Mouse (Mus musculus): ENCODE measurements around the gene Thop1. TPM values are rescaled to one million over a fixed set of nuclear protein-coding genes. Genes with fewer than 3 reads are reported as not detected.

Gene Thop1
- total and polyA plus RNA-seq, 2 experiments from 2014 or later: 36.9 to 79.1 TPM

- ATAC-seq: peak; percentile 25; the same call in 1 of the 2 replicates
- Histone ChIP-seq H3K27me3 (ENCODE audit: insufficient read depth, low read length) (no peaks in the 10 kb centered on the region), H3K36me3 (ENCODE audit: insufficient read depth, low read length) (peaks cover 4% of the 10 kb centered on the region; the same call in 1 of the 2 replicates), H3K4me3 (ENCODE audit: low read length) (peak within 1 kb of the TSS; percentile 50), H3K4me2 (ENCODE audit: low read depth, low read length) (peak within 1 kb of the TSS; percentile 71), H3K9ac (replicated peaks; ENCODE audit: low read length) (peak within 1 kb of the TSS; percentile 71), H3K4me1 (ENCODE audit: insufficient read depth, low read length) (peaks cover 8% of the 10 kb centered on the region; the same call in 1 of the 2 replicates), H3K9me3 (ENCODE audit: low read length) (no peaks in the 10 kb centered on the region), H3K27ac (peak within 1 kb of the TSS; percentile 70)
- peak; percentile 7 for DNase-seq (ENCODE audit: low spot score)
- 42% methylated on average over 12 of the region's 12 CpGs for WGBS
- TF ChIP-seq CTCF (IDR thresholded peaks at IDR 0.05; ENCODE audit: low read depth): no peak
Measured at GRCm38 (mm10) chr10:81025639-81026275, 44.1 kb upstream of the Thop1 start, which contains the start of gene Diras1. Diras1 (minus strand) TSS chr10:81025662.

GRCm38 (mm10) chr10:81026857-81027256 lies 43.0 kb upstream of the Thop1 start:
- Histone ChIP-seq H3K9me3 (ENCODE audit: low read length) (no peaks in the 10 kb centered on the region), H3K9ac (replicated peaks; ENCODE audit: low read length) (no peak overlapping the region), H3K27me3 (ENCODE audit: insufficient read depth, low read length) (no peaks in the 10 kb centered on the region), H3K4me2 (ENCODE audit: low read depth, low read length) (no peak overlapping the region), H3K27ac (no peak overlapping the region), H3K4me1 (ENCODE audit: insufficient read depth, low read length) (peaks cover 8% of the 10 kb centered on the region; the same call in 1 of the 2 replicates), H3K36me3 (ENCODE audit: insufficient read depth, low read length) (peaks cover 10% of the 10 kb centered on the region; the same call in 1 of the 2 replicates), H3K4me3 (ENCODE audit: low read length) (no peak overlapping the region)
- TF ChIP-seq CTCF (IDR thresholded peaks at IDR 0.05; ENCODE audit: low read depth): no peak
- WGBS: 87% methylated on average over 5 of the region's 5 CpGs
- no peak for ATAC-seq
- no peak for DNase-seq (ENCODE audit: low spot score)

- no peak overlapping the region for H3K27ac ChIP-seq
- H3K4me2 ChIP-seq (ENCODE audit: low read depth, low read length): no peak overlapping the region
- H3K27me3 ChIP-seq (ENCODE audit: insufficient read depth, low read length): no peaks in the 10 kb centered on the region
- ATAC-seq: no peak
- WGBS: 74% methylated on average over 4 of the region's 4 CpGs
- H3K4me1 ChIP-seq (ENCODE audit: insufficient read depth, low read length): peaks cover 8% of the 10 kb centered on the region; the same call in 1 of the 2 replicates
- peaks cover 10% of the 10 kb centered on the region; the same call in 1 of the 2 replicates for H3K36me3 ChIP-seq (ENCODE audit: insufficient read depth, low read length)
- no peaks in the 10 kb centered on the region for H3K9me3 ChIP-seq (ENCODE audit: low read length)
- no peak overlapping the region for H3K9ac ChIP-seq (replicated peaks; ENCODE audit: low read length)
- DNase-seq (ENCODE audit: low spot score): no peak
- no peak overlapping the region for H3K4me3 ChIP-seq (ENCODE audit: low read length)
- TF ChIP-seq CTCF (IDR thresholded peaks at IDR 0.05; ENCODE audit: low read depth): no peak
Measured at GRCm38 (mm10) chr10:81027331-81027730, 42.5 kb upstream of the Thop1 start.

- Histone ChIP-seq H3K4me2 (ENCODE audit: low read depth, low read length) (no peak overlapping the region), H3K4me3 (ENCODE audit: low read length) (no peak overlapping the region), H3K36me3 (ENCODE audit: insufficient read depth, low read length) (peaks cover 10% of the 10 kb centered on the region), H3K4me1 (ENCODE audit: insufficient read depth, low read length) (peaks cover 8% of the 10 kb centered on the region; the same call in 1 of the 2 replicates), H3K9me3 (ENCODE audit: low read length) (no peaks in the 10 kb centered on the region), H3K27ac (no peak overlapping the region), H3K27me3 (ENCODE audit: insufficient read depth, low read length) (no peaks in the 10 kb centered on the region), H3K9ac (replicated peaks; ENCODE audit: low read length) (no peak overlapping the region)
- no peak for TF ChIP-seq CTCF (IDR thresholded peaks at IDR 0.05; ENCODE audit: low read depth)
- no peak for ATAC-seq
- DNase-seq (ENCODE audit: low spot score): no peak
Measured at GRCm38 (mm10) chr10:81028219-81028618, 41.6 kb upstream of the Thop1 start.

GRCm38 (mm10) chr10:81029031-81029430 lies 40.8 kb upstream of the Thop1 start:
- H3K4me1 ChIP-seq (ENCODE audit: insufficient read depth, low read length): peaks cover 8% of the 10 kb centered on the region; the same call in 1 of the 2 replicates
- 43% methylated on average over 10 of the region's 10 CpGs for WGBS
- no peak overlapping the region for H3K9ac ChIP-seq (replicated peaks; ENCODE audit: low read length)
- no peak overlapping the region for H3K4me2 ChIP-seq (ENCODE audit: low read depth, low read length)
- no peak for ATAC-seq
- no peaks in the 10 kb centered on the region for H3K27me3 ChIP-seq (ENCODE audit: insufficient read depth, low read length)
- TF ChIP-seq CTCF (IDR thresholded peaks at IDR 0.05; ENCODE audit: low read depth): no peak
- no peak overlapping the region for H3K27ac ChIP-seq
- H3K36me3 ChIP-seq (ENCODE audit: insufficient read depth, low read length): peaks cover 10% of the 10 kb centered on the region
- no peak for DNase-seq (ENCODE audit: low spot score)
- no peaks in the 10 kb centered on the region for H3K9me3 ChIP-seq (ENCODE audit: low read length)
- no peak overlapping the region for H3K4me3 ChIP-seq (ENCODE audit: low read length)

GRCm38 (mm10) chr10:81033586-81033985 lies 36.2 kb upstream of the Thop1 start:
- TF ChIP-seq CTCF (IDR thresholded peaks at IDR 0.05; ENCODE audit: low read depth): no peak
- Histone ChIP-seq H3K9me3 (ENCODE audit: low read length) (no peaks in the 10 kb centered on the region), H3K4me3 (ENCODE audit: low read length) (no peak overlapping the region), H3K4me2 (ENCODE audit: low read depth, low read length) (no peak overlapping the region), H3K27ac (no peak overlapping the region), H3K27me3 (ENCODE audit: insufficient read depth, low read length) (no peaks in the 10 kb centered on the region), H3K36me3 (ENCODE audit: insufficient read depth, low read length) (peaks cover 10% of the 10 kb centered on the region), H3K9ac (replicated peaks; ENCODE audit: low read length) (no peak overlapping the region), H3K4me1 (ENCODE audit: insufficient read depth, low read length) (no peaks in the 10 kb centered on the region)
- WGBS: 77% methylated on average over 10 of the region's 10 CpGs
- ATAC-seq (no peak), DNase-seq (ENCODE audit: low spot score) (no peak)

- TF ChIP-seq CTCF (IDR thresholded peaks at IDR 0.05; ENCODE audit: low read depth): no peak; the same call in 1 of the 2 replicates
- no peaks in the 10 kb centered on the region for H3K9me3 ChIP-seq (ENCODE audit: low read length)
- H3K27me3 ChIP-seq (ENCODE audit: insufficient read depth, low read length): no peaks in the 10 kb centered on the region
- no peaks in the 10 kb centered on the region for H3K4me1 ChIP-seq (ENCODE audit: insufficient read depth, low read length)
- peak; percentile 56 for DNase-seq (ENCODE audit: low spot score)
- ATAC-seq: no peak
- no peak overlapping the region for H3K9ac ChIP-seq (replicated peaks; ENCODE audit: low read length)
- H3K36me3 ChIP-seq (ENCODE audit: insufficient read depth, low read length): peaks cover 5% of the 10 kb centered on the region
- H3K27ac ChIP-seq: no peak overlapping the region
- H3K4me2 ChIP-seq (ENCODE audit: low read depth, low read length): no peak overlapping the region; the same call in 1 of the 2 replicates
- H3K4me3 ChIP-seq (ENCODE audit: low read length): no peak overlapping the region
- WGBS: 74% methylated on average over 6 of the region's 7 CpGs
Measured at GRCm38 (mm10) chr10:81036251-81036650, 33.6 kb upstream of the Thop1 start.
